Mouse (Mus musculus) left cerebral cortex, postnatal 25 days (tissue): ENCODE results near the gene Slc5a10. TPM values are rescaled to one million over a fixed set of nuclear protein-coding genes. Genes with fewer than 3 reads are reported as not detected.

Source experiments
- DNase-seq, 2 experiments: peaks; one replicate each; pipeline ENCODE4 v3.0.0; 2022; ENCODE audit warnings: low spot score in 2 of 2, mixed read lengths in 1 of 2
- intact Hi-C: fragments of 180-260 bp; cut with DNase I; formaldehyde crosslinking; loops from one replicate; pipeline ENCODE4 v1.15.1; 2025
- total RNA-seq, 2 experiments: library from RNA; stranded (reverse); gene quantifications; 2 replicates each; pipeline ENCODE4 v1.2.3; 2021

Gene Slc5a10
- under 1 TPM; 0.21 to 0.23 TPM for total RNA-seq

GRCm38 (mm10) chr11:61720636-61721035 is at the start of gene Slc5a10:
Gene Slc5a10, minus strand, starts transcription at chr11:61720826.
- intact Hi-C loops, result no loop called here
- DNase-seq, result no peak

GRCm38 (mm10) chr11:61761584-61762407 is 41.2 kb upstream of the Slc5a10 start, which contains the start of gene Prpsap2:
Gene Prpsap2, minus strand, starts transcription at chr11:61762088.
- intact Hi-C loops, result no loop called here
- peak; percentile 94 to 97 for DNase-seq

- intact Hi-C loops, result no loop called here
- peak in 1 of 2 experiments; percentile 59 for DNase-seq
Measured at GRCm38 (mm10) chr11:61760518-61760917, 39.9 kb upstream of the Slc5a10 start.

- intact Hi-C loops, result no loop called here
- DNase-seq, result no peak
Measured at GRCm38 (mm10) chr11:61757151-61757550, 36.5 kb upstream of the Slc5a10 start.

- intact Hi-C loops, result no loop called here
- DNase-seq, result no peak
Measured at GRCm38 (mm10) chr11:61751612-61752011, 31.0 kb upstream of the Slc5a10 start.

- DNase-seq, result no peak
- intact Hi-C loops, result no loop called here
Measured at GRCm38 (mm10) chr11:61747161-61747560, 26.5 kb upstream of the Slc5a10 start.

GRCm38 (mm10) chr11:61745781-61746180 is 25.2 kb upstream of the Slc5a10 start:
- intact Hi-C loops, result no loop called here

GRCm38 (mm10) chr11:61744460-61744859 is 23.8 kb upstream of the Slc5a10 start:
- intact Hi-C loops, result no loop called here
- no peak for DNase-seq

More at GRCm38 (mm10) chr11:61745781-61746180, 25.2 kb upstream of the Slc5a10 start:
- DNase-seq, result no peak

GRCm38 (mm10) chr11:61743768-61744167 is 23.1 kb upstream of the Slc5a10 start:
- intact Hi-C loops, result no loop called here
- peak in 1 of 2 experiments; percentile 43 for DNase-seq

- no peak for DNase-seq
- intact Hi-C loops, result no loop called here
Measured at GRCm38 (mm10) chr11:61740500-61740899, 19.9 kb upstream of the Slc5a10 start.

GRCm38 (mm10) chr11:61737290-61737689 is 16.7 kb upstream of the Slc5a10 start:
- no peak for DNase-seq
- intact Hi-C loops, result no loop called here

GRCm38 (mm10) chr11:61732672-61733071 is 12.0 kb upstream of the Slc5a10 start:
- intact Hi-C loops, result no loop called here
- no peak for DNase-seq

GRCm38 (mm10) chr11:61728037-61728436 is 7.4 kb upstream of the Slc5a10 start:
- intact Hi-C loops, result no loop called here
- DNase-seq, result peak in 1 of 2 experiments; percentile 14

GRCm38 (mm10) chr11:61722077-61722476 is 1.5 kb upstream of the Slc5a10 start:
- intact Hi-C loops, result no loop called here
- no peak for DNase-seq

- DNase-seq, result no peak
- intact Hi-C loops, result loop anchor here (10.0 kb wide), 1 partner anchor 525 kb away; no protein-coding TSS in a partner anchor
Measured at GRCm38 (mm10) chr11:61719826-61720225, 800 bp downstream of the Slc5a10 start.

GRCm38 (mm10) chr11:61719387-61719786 is 1.2 kb downstream of the Slc5a10 start:
- intact Hi-C loops, result loop anchor here (10.0 kb wide), 1 partner anchor 525 kb away; no protein-coding TSS in a partner anchor
- DNase-seq, result no peak

- intact Hi-C loops, result loop anchor here (10.0 kb wide), 1 partner anchor 523 kb away; no protein-coding TSS in a partner anchor
- no peak for DNase-seq
Measured at GRCm38 (mm10) chr11:61717990-61718389, 2.6 kb downstream of the Slc5a10 start.

GRCm38 (mm10) chr11:61715130-61715529 is 5.5 kb downstream of the Slc5a10 start:
- no peak for DNase-seq
- intact Hi-C loops, result loop anchor here (2.0 to 10.0 kb wide), 3 partner anchors 94 to 520 kb away; no protein-coding TSS in a partner anchor

- intact Hi-C loops, result loop anchor here (1.0 to 10.0 kb wide), 5 partner anchors 48 to 520 kb away; partner anchors contain the start of gene B9d1
- DNase-seq, result peak; percentile 81 to 88
Measured at GRCm38 (mm10) chr11:61714346-61715117, 6.1 kb downstream of the Slc5a10 start.
